Comparison of ENCODE assay signal across 7 mouse cellular contexts in genomic region chr16:37539611-37540580, GRCm38 (mm10). TPM values are rescaled to one million over a fixed set of nuclear protein-coding genes. Genes with fewer than 3 reads are reported as not detected.
DNase-seq lines count a peak whose midpoint lies in the region; ATAC-seq lines count a peak whose summit lies in the region.

TSS of gene Gtf2e1 (minus strand) at chr16:37539789.
TSS of gene Rabl3 (plus strand) at chr16:37539885.

- peak within 1 kb of the TSS; percentile 93 for H3K9ac ChIP-seq in embryonic facial prominence, embryonic 11.5 days (replicated peaks; ENCODE audit: low read length)
- H3K9ac ChIP-seq in midbrain, embryonic 13.5 days (replicated peaks) = peak within 1 kb of the TSS; percentile 95

- no peaks in the 10 kb centered on the region for H3K4me1 ChIP-seq in embryonic facial prominence, embryonic 11.5 days (ENCODE audit: control insufficient read depth, insufficient read depth, low read length)
- peaks cover 15% of the 10 kb centered on the region for H3K4me1 ChIP-seq in limb, embryonic 10.5 days
- H3K4me1 ChIP-seq in midbrain, embryonic 13.5 days (replicated peaks) = peaks cover 35% of the 10 kb centered on the region

- H3K27ac ChIP-seq in embryonic facial prominence, embryonic 11.5 days (replicated peaks; ENCODE audit: low read depth, low read length) = peak within 1 kb of the TSS; percentile 75
- peak within 1 kb of the TSS; percentile 98 for H3K27ac ChIP-seq in limb, embryonic 10.5 days
- peak within 1 kb of the TSS; percentile 87 for H3K27ac ChIP-seq in midbrain, embryonic 13.5 days

- no peaks in the 10 kb centered on the region for H3K36me3 ChIP-seq in embryonic facial prominence, embryonic 11.5 days (replicated peaks; ENCODE audit: control insufficient read depth, insufficient read depth, low read depth, low read length)
- peaks cover 30% of the 10 kb centered on the region for H3K36me3 ChIP-seq in limb, embryonic 10.5 days
- H3K36me3 ChIP-seq in midbrain, embryonic 13.5 days = peaks cover 16% of the 10 kb centered on the region

- 1% methylated on average over 41 of the region's 41 CpGs for WGBS in embryonic facial prominence, embryonic 11.5 days
- WGBS in limb, embryonic 10.5 days = 2% methylated on average over 41 of the region's 41 CpGs
- WGBS in midbrain, embryonic 13.5 days = 2% methylated on average over 41 of the region's 41 CpGs

- H3K4me3 ChIP-seq in embryonic facial prominence, embryonic 11.5 days (ENCODE audit: low read depth, low read length) = peak within 1 kb of the TSS; percentile 82
- peak within 1 kb of the TSS; percentile 76 for H3K4me3 ChIP-seq in limb, embryonic 10.5 days
- H3K4me3 ChIP-seq in midbrain, embryonic 13.5 days (replicated peaks) = peak within 1 kb of the TSS; percentile 83

- H3K4me2 ChIP-seq in embryonic facial prominence, embryonic 11.5 days (ENCODE audit: low read depth, low read length) = peak within 1 kb of the TSS; percentile 81
- H3K4me2 ChIP-seq in midbrain, embryonic 13.5 days (replicated peaks) = peak within 1 kb of the TSS; percentile 75

- H3K9me3 ChIP-seq in embryonic facial prominence, embryonic 11.5 days (replicated peaks; ENCODE audit: control insufficient read depth, low read length) = no peaks in the 10 kb centered on the region
- no peaks in the 10 kb centered on the region for H3K9me3 ChIP-seq in limb, embryonic 10.5 days (replicated peaks)
- H3K9me3 ChIP-seq in midbrain, embryonic 13.5 days = no peaks in the 10 kb centered on the region

- H3K27me3 ChIP-seq in embryonic facial prominence, embryonic 11.5 days (ENCODE audit: control insufficient read depth, insufficient read depth, low read length) = no peaks in the 10 kb centered on the region
- no peaks in the 10 kb centered on the region for H3K27me3 ChIP-seq in limb, embryonic 10.5 days (ENCODE audit: low read depth, poor library complexity, severe bottlenecking)
- no peaks in the 10 kb centered on the region for H3K27me3 ChIP-seq in midbrain, embryonic 13.5 days

- peak; percentile 99 for ATAC-seq in embryonic facial prominence, embryonic 11.5 days (replicated peaks; ENCODE audit: insufficient number of reproducible peaks, low FRiP score, low TSS enrichment, low read depth)
- ATAC-seq in granulocyte monocyte progenitor cell, adult 5-6 weeks (replicated peaks; ENCODE audit: poor library complexity, severe bottlenecking) = peak; percentile 97
- peak; percentile 99 for ATAC-seq in midbrain, embryonic 13.5 days

- DNase-seq in adrenal gland, postnatal 14 days = peak; percentile 98
- DNase-seq in embryonic facial prominence, embryonic 11.5 days (ENCODE audit: low spot score) = peak; percentile 99
- peak; percentile 98 for DNase-seq in kidney, adult 11 months
- DNase-seq in limb, embryonic 10.5 days (ENCODE audit: low spot score) = peak; percentile 93
- peak; percentile 91 for DNase-seq in spleen, adult 12 weeks (ENCODE audit: low spot score)

RNA-seq across cellular contexts. Expression of gene Gtf2e1, which starts in this region (rescaled TPM):
- total RNA-seq in adrenal gland, postnatal 14 days (2021) = 14.3 and 15.0 TPM in 2 replicates
- 52.3 and 54.6 TPM in 2 replicates for polyA plus RNA-seq in embryonic facial prominence, embryonic 11.5 days (2014; fragmentation: Nextera tagmentation; extraction: Ambion mirVana)
- total RNA-seq in granulocyte monocyte progenitor cell, adult 5-6 weeks (2014; fragmentation: Nextera tagmentation) = 22.0 and 25.4 TPM in 2 replicates
- 22.9 and 23.2 TPM in 2 replicates for total RNA-seq in granulocyte monocyte progenitor cell, adult 5-6 weeks (2017)
- polyA plus RNA-seq in limb, embryonic 10.5 days (2016; fragmentation: Nextera tagmentation; extraction: Ambion mirVana) = 45.0 and 48.1 TPM in 2 replicates
- 40.2 and 40.8 TPM in 2 replicates for polyA plus RNA-seq in midbrain, embryonic 13.5 days (2015; fragmentation: Nextera tagmentation; extraction: Ambion mirVana)

RNA-seq across cellular contexts. Expression of gene Rabl3, which starts in this region (rescaled TPM):
- 10.2 and 10.5 TPM in 2 replicates for total RNA-seq in adrenal gland, postnatal 14 days (2021)
- polyA plus RNA-seq in embryonic facial prominence, embryonic 11.5 days (2014; fragmentation: Nextera tagmentation; extraction: Ambion mirVana) = 41.2 and 44.9 TPM in 2 replicates
- total RNA-seq in granulocyte monocyte progenitor cell, adult 5-6 weeks (2014; fragmentation: Nextera tagmentation) = 10.2 and 13.1 TPM in 2 replicates
- 7.5 and 15.5 TPM in 2 replicates for total RNA-seq in granulocyte monocyte progenitor cell, adult 5-6 weeks (2017)
- polyA plus RNA-seq in limb, embryonic 10.5 days (2016; fragmentation: Nextera tagmentation; extraction: Ambion mirVana) = 38.9 and 39.4 TPM in 2 replicates
- polyA plus RNA-seq in midbrain, embryonic 13.5 days (2015; fragmentation: Nextera tagmentation; extraction: Ambion mirVana) = 25.3 and 29.8 TPM in 2 replicates

Comparison
In these comparisons a context has a peak if more than half of its experiments do, and no peak if none do; other contexts are left out.
1. Peak in every context shown above with its lines: DNase-seq, ATAC-seq, H3K4me3 ChIP-seq and H3K27ac ChIP-seq.